Mouse (Mus musculus) heart, embryonic 16.5 days (tissue): ENCODE measurements around the gene Ank3. TPM values are rescaled to one million over a fixed set of nuclear protein-coding genes. Genes with fewer than 3 reads are reported as not detected.
A peak's percentile ranks its signal among the peaks of the same experiment; 100 is the strongest.
"Not testable (repeated sequence)": the region's sequence is repeated elsewhere in the genome, so short reads cannot be mapped to it uniquely, and the experiment has no call there.

ENCODE experiments used
- ATAC-seq: fragments of 200-750 bp; cut with Nextera tagmentation; replicated peaks from 2 replicates; pipeline ENCODE4 v1.8.0; 2017; ENCODE audit warnings: moderate number of reproducible peaks; ENCODE audit not compliant: insufficient read depth, low FRiP score; ENCODE audit errors: extremely low read depth
- H3K27ac ChIP-seq: fragments of 300-500 bp; sonication (generic); 2 replicates; pipeline ENCODE4 v1.5.1; 2014; ENCODE audit warnings: mild to moderate bottlenecking, low read length, control low read depth, moderate library complexity
- H3K27me3 ChIP-seq: fragments of 300-500 bp; sonication (generic); 2 replicates; pipeline ENCODE4 v1.6.1; 2014; ENCODE audit warnings: low read length, mixed read lengths; ENCODE audit not compliant: control insufficient read depth, insufficient read depth
- H3K36me3 ChIP-seq: fragments of 300-500 bp; sonication (generic); 2 replicates; pipeline ENCODE4 v1.6.1; 2014; ENCODE audit not compliant: control insufficient read depth, insufficient read depth
- H3K4me1 ChIP-seq: fragments of 300-500 bp; sonication (generic); 2 replicates; pipeline ENCODE4 v1.6.1; 2014; ENCODE audit warnings: low read length, mixed read lengths; ENCODE audit not compliant: control insufficient read depth, insufficient read depth
- H3K4me2 ChIP-seq: fragments of 300-500 bp; sonication (generic); 2 replicates; pipeline ENCODE4 v1.6.1; 2014; ENCODE audit warnings: low read depth, mild to moderate bottlenecking, control low read depth, low read length
- H3K4me3 ChIP-seq: fragments of 300-500 bp; sonication (generic); 2 replicates; pipeline ENCODE4 v1.5.1; 2014; ENCODE audit warnings: mild to moderate bottlenecking, control low read depth, low read length
- H3K9ac ChIP-seq: fragments of 300-500 bp; sonication (generic); 2 replicates; pipeline ENCODE4 v1.6.1; 2014; ENCODE audit warnings: low read length, control low read depth
- H3K9me3 ChIP-seq: fragments of 300-500 bp; sonication (generic); replicated peaks from 2 replicates; pipeline ENCODE4 v1.6.1; 2016; ENCODE audit warnings: low read length; ENCODE audit not compliant: control insufficient read depth
- WGBS: fragments of 180-500 bp; shearing (Covaris S2); extraction: QIAGEN DNeasy Blood & Tissue Kit; methylation state at CpG from one replicate; pipeline ENCODE4 v1.1.7; 2014; 5-methylcytosine and 5-hydroxymethylcytosine counted together
- polyA plus RNA-seq: library from polyadenylated mRNA; unstranded; fragments of >200 nt; fragmentation: Nextera tagmentation; extraction: Ambion mirVana; gene quantifications from 2 replicates; pipeline ENCODE4 v1.2.1, GENCODE M21; 2015

Ank3 gene
- polyA plus RNA-seq = 33.2 and 34.2 TPM in 2 replicates

- H3K36me3 ChIP-seq = no peaks in the 10 kb centered on the region
- peak within 1 kb of the TSS; percentile 68 for H3K9ac ChIP-seq
- ATAC-seq = 0 out of 2 replicates have a peak, but pooled peaks have one; percentile 42
- H3K27me3 ChIP-seq = peaks cover 31% of the 10 kb centered on the region
- H3K27ac ChIP-seq = no peak within 1 kb of the TSS
- peak within 1 kb of the TSS; percentile 88 for H3K4me2 ChIP-seq
- 1% methylated on average over 69 of the region's 77 CpGs for WGBS
- peaks cover 6% of the 10 kb centered on the region for H3K4me1 ChIP-seq
- H3K4me3 ChIP-seq = peak within 1 kb of the TSS; percentile 75
- no peaks in the 10 kb centered on the region for H3K9me3 ChIP-seq
These were observed at the start of gene Ank3 for GRCm38 (mm10) chr10:69398763-69399590. Ank3 (plus strand) TSS chr10:69398773.

- peaks cover 11% of the 10 kb centered on the region for H3K36me3 ChIP-seq
- H3K27me3 ChIP-seq = no peaks in the 10 kb centered on the region
- peak overlapping the region; percentile 89 for H3K4me3 ChIP-seq
- H3K9ac ChIP-seq = peak overlapping the region; percentile 93
- H3K4me2 ChIP-seq = peak overlapping the region; percentile 86
- ATAC-seq = peak; percentile 38
- H3K9me3 ChIP-seq = no peaks in the 10 kb centered on the region
- 7% methylated on average over 12 of the region's 12 CpGs for WGBS
- peaks cover 35% of the 10 kb centered on the region for H3K4me1 ChIP-seq
- H3K27ac ChIP-seq = peak overlapping the region; percentile 95
These were observed 47.3 kb upstream of the Ank3 start for GRCm38 (mm10) chr10:69351071-69351841.

- peak overlapping the region; percentile 93 for H3K9ac ChIP-seq
- peak overlapping the region; percentile 86 for H3K4me2 ChIP-seq
- no peaks in the 10 kb centered on the region for H3K9me3 ChIP-seq
- 0% methylated on average over 11 of the region's 11 CpGs for WGBS
- H3K4me3 ChIP-seq = peak overlapping the region; percentile 89
- H3K27me3 ChIP-seq = no peaks in the 10 kb centered on the region
- H3K4me1 ChIP-seq = peaks cover 34% of the 10 kb centered on the region
- no peak for ATAC-seq
- peak overlapping the region; percentile 95 for H3K27ac ChIP-seq
- H3K36me3 ChIP-seq = peaks cover 10% of the 10 kb centered on the region
These were observed 46.7 kb upstream of the Ank3 start for GRCm38 (mm10) chr10:69351842-69352211.

- H3K27ac ChIP-seq = peak within 1 kb of the TSS; percentile 95
- no peaks in the 10 kb centered on the region for H3K27me3 ChIP-seq
- H3K4me1 ChIP-seq = peaks cover 29% of the 10 kb centered on the region
- peak within 1 kb of the TSS; percentile 93 for H3K9ac ChIP-seq
- H3K36me3 ChIP-seq = peaks cover 10% of the 10 kb centered on the region; the same call in 1 of the 2 replicates
- peaks cover 5% of the 10 kb centered on the region for H3K9me3 ChIP-seq
- peak; percentile 95 for ATAC-seq
- H3K4me3 ChIP-seq = peak within 1 kb of the TSS; percentile 89
- H3K4me2 ChIP-seq = peak within 1 kb of the TSS; percentile 86
- WGBS = under 1% methylated on average over 51 of the region's 51 CpGs
These were observed 46.1 kb upstream of the Ank3 start, which contains the start of gene Cdk1 for GRCm38 (mm10) chr10:69352212-69353085. Cdk1 (minus strand) TSS chr10:69352938.

GRCm38 (mm10) chr10:69353086-69353479, 45.5 kb upstream of the Ank3 start:
- H3K36me3 ChIP-seq, H3K9me3 ChIP-seq, ATAC-seq, H3K27me3 ChIP-seq: not testable (repeated sequence)
- WGBS = 36% methylated on average over 5 of the region's 5 CpGs
- H3K4me1 ChIP-seq = peaks cover 23% of the 10 kb centered on the region
- H3K27ac ChIP-seq = 0 out of 2 replicates have a peak overlapping the region, but pooled peaks have one; percentile 45
- peak overlapping the region; percentile 89 for H3K4me3 ChIP-seq
- H3K9ac ChIP-seq = peak overlapping the region; percentile 42; the same call in 1 of the 2 replicates
- peak overlapping the region; percentile 86 for H3K4me2 ChIP-seq

- Histone ChIP-seq H3K4me3 (no peak overlapping the region), H3K27me3 (no peaks in the 10 kb centered on the region), H3K9ac (no peak overlapping the region), H3K27ac (no peak overlapping the region), H3K9me3 (peaks cover 15% of the 10 kb centered on the region), H3K4me2 (no peak overlapping the region), H3K4me1 (no peaks in the 10 kb centered on the region), H3K36me3 (no peaks in the 10 kb centered on the region)
- WGBS = 88% methylated on average over 1 of the region's 1 CpGs
- no peak for ATAC-seq
These were observed 38.9 kb upstream of the Ank3 start for GRCm38 (mm10) chr10:69359666-69360065.

- no peaks in the 10 kb centered on the region for H3K27me3 ChIP-seq
- no peak overlapping the region for H3K4me3 ChIP-seq
- no peaks in the 10 kb centered on the region for H3K4me1 ChIP-seq
- 80% methylated on average over 11 of the region's 11 CpGs for WGBS
- no peak overlapping the region for H3K4me2 ChIP-seq
- H3K9me3 ChIP-seq = peaks cover 2% of the 10 kb centered on the region
- no peak overlapping the region for H3K27ac ChIP-seq
- ATAC-seq = no peak
- no peaks in the 10 kb centered on the region for H3K36me3 ChIP-seq
- H3K9ac ChIP-seq = no peak overlapping the region
These were observed 32.4 kb upstream of the Ank3 start for GRCm38 (mm10) chr10:69366208-69366607.

GRCm38 (mm10) chr10:69366877-69367387, 31.6 kb upstream of the Ank3 start:
- H3K9me3 ChIP-seq = no peaks in the 10 kb centered on the region; the same call in none of the 2 replicates
- no peak for ATAC-seq
- H3K4me3 ChIP-seq = no peak overlapping the region
- H3K36me3 ChIP-seq = no peaks in the 10 kb centered on the region
- H3K4me2 ChIP-seq = no peak overlapping the region
- H3K27ac ChIP-seq = no peak overlapping the region
- WGBS = 79% methylated on average over 13 of the region's 13 CpGs
- no peaks in the 10 kb centered on the region for H3K4me1 ChIP-seq
- H3K9ac ChIP-seq = no peak overlapping the region
- H3K27me3 ChIP-seq = no peaks in the 10 kb centered on the region
